18 mouse cellular contexts compared by ENCODE assay signal in genomic region chr15:91104934-91105333, GRCm38 (mm10). TPM values are rescaled to one million over a fixed set of nuclear protein-coding genes. Genes with fewer than 3 reads are reported as not detected.
DNase-seq lines count a peak whose midpoint lies in the region; ATAC-seq and TF ChIP-seq lines count a peak whose summit lies in the region.
"Had no signal": no experiment of that assay in that cellular context is flagged by ENCODE, and none has a peak within 500 bp of the region (broad histone marks: within the 10 kb centered on the region; RNA-seq: fewer than 3 reads in every experiment).

No protein-coding gene starts in this region.

- no peak for TF ChIP-seq POLR2A in brain, embryonic 14.5 days (IDR thresholded peaks at IDR 0.05; ENCODE audit: borderline replicate concordance, extremely low read depth, insufficient read depth, insufficient read length, poor library complexity, severe bottlenecking)

- no peaks in the 10 kb centered on the region for H3K27me3 ChIP-seq in hindbrain, embryonic 10.5 days (ENCODE audit: insufficient read depth, poor library complexity, severe bottlenecking)
- no peaks in the 10 kb centered on the region for H3K27me3 ChIP-seq in hindbrain, embryonic 13.5 days
- no peaks in the 10 kb centered on the region for H3K27me3 ChIP-seq in midbrain, embryonic 14.5 days (ENCODE audit: control insufficient read depth, insufficient read depth, low read length)
- H3K27me3 ChIP-seq in midbrain, embryonic 16.5 days (ENCODE audit: control insufficient read depth, insufficient read depth, low read depth, low read length), result no peaks in the 10 kb centered on the region
- H3K27me3 ChIP-seq: CH12.LX; heart, embryonic 15.5 days; liver, embryonic 13.5 days; Patski had no signal

- no peak for TF ChIP-seq CTCF in brain, embryonic 14.5 days (IDR thresholded peaks at IDR 0.05; ENCODE audit: borderline replicate concordance, extremely low read depth, insufficient read depth, insufficient read length)

- no peak overlapping the region for H3K4me3 ChIP-seq in hindbrain, embryonic 10.5 days
- H3K4me3 ChIP-seq in hindbrain, embryonic 13.5 days, result no peak overlapping the region
- H3K4me3 ChIP-seq in midbrain, embryonic 14.5 days (replicated peaks; ENCODE audit: low read depth, low read length), result no peak overlapping the region
- no peak overlapping the region for H3K4me3 ChIP-seq in midbrain, embryonic 16.5 days (ENCODE audit: low read depth, low read length)
- H3K4me3 ChIP-seq: heart, embryonic 15.5 days; liver, embryonic 13.5 days had no signal

- ATAC-seq in hindbrain, embryonic 13.5 days (ENCODE audit: low FRiP score), result no peak
- no peak for ATAC-seq in midbrain, embryonic 14.5 days (ENCODE audit: low FRiP score, low TSS enrichment)
- ATAC-seq in midbrain, embryonic 16.5 days, result no peak
- ATAC-seq: intestine, postnatal 0 days; Patski had no signal

- H3K36me3 ChIP-seq in hindbrain, embryonic 10.5 days, result no peaks in the 10 kb centered on the region
- no peaks in the 10 kb centered on the region for H3K36me3 ChIP-seq in hindbrain, embryonic 13.5 days
- H3K36me3 ChIP-seq in midbrain, embryonic 14.5 days (ENCODE audit: control insufficient read depth, insufficient read depth, low read length), result no peaks in the 10 kb centered on the region
- H3K36me3 ChIP-seq in midbrain, embryonic 16.5 days (ENCODE audit: control insufficient read depth, insufficient read depth, low read length), result no peaks in the 10 kb centered on the region
- H3K36me3 ChIP-seq: heart, embryonic 15.5 days; liver, embryonic 13.5 days had no signal

- no peak overlapping the region for H3K9ac ChIP-seq in hindbrain, embryonic 13.5 days
- no peak overlapping the region for H3K9ac ChIP-seq in midbrain, embryonic 14.5 days (replicated peaks; ENCODE audit: low read length)
- no peak overlapping the region for H3K9ac ChIP-seq in midbrain, embryonic 16.5 days (ENCODE audit: low read depth, low read length)
- H3K9ac ChIP-seq: heart, embryonic 15.5 days; liver, embryonic 13.5 days had no signal

- H3K9me3 ChIP-seq in hindbrain, embryonic 10.5 days, result 0 out of 2 replicates have a peak, but pooled peaks cover 4% of the 10 kb centered on the region
- H3K9me3 ChIP-seq in hindbrain, embryonic 13.5 days, result no peaks in the 10 kb centered on the region
- H3K9me3 ChIP-seq in midbrain, embryonic 14.5 days (ENCODE audit: control insufficient read depth, low read length), result no peaks in the 10 kb centered on the region
- 0 out of 2 replicates have a peak, but pooled peaks cover 2% of the 10 kb centered on the region for H3K9me3 ChIP-seq in midbrain, embryonic 16.5 days (replicated peaks; ENCODE audit: control insufficient read depth, low read length, poor library complexity, severe bottlenecking)
- H3K9me3 ChIP-seq: heart, embryonic 15.5 days; liver, embryonic 13.5 days had no signal

- no peak for DNase-seq in hindbrain, embryonic 10.5 days (ENCODE audit: low spot score)
- peak; percentile 52 for DNase-seq in midbrain, embryonic 14.5 days
- DNase-seq in brain, embryonic 14.5 days (ENCODE audit: low read depth), result peak; percentile 64
- DNase-seq in mesoderm, embryonic 11.5 days (ENCODE audit: low read depth, low spot score), result peak; percentile 36
- DNase-seq in cerebellum, postnatal 14 days, result no peak
- DNase-seq in cerebellum, adult 8-10 months, result no peak
- DNase-seq: adrenal gland, adult 8-10 months; kidney, postnatal 36 days; left cerebral cortex, postnatal 4 days; liver, embryonic 13.5 days; thymus, adult 2 months had no signal

- H3K4me1 ChIP-seq in hindbrain, embryonic 10.5 days (replicated peaks), result peaks cover 8% of the 10 kb centered on the region; the same call in 1 of the 2 replicates
- peaks cover 6% of the 10 kb centered on the region; the same call in 1 of the 2 replicates for H3K4me1 ChIP-seq in hindbrain, embryonic 13.5 days (replicated peaks)
- H3K4me1 ChIP-seq in midbrain, embryonic 14.5 days (ENCODE audit: control insufficient read depth, insufficient read depth, low read length), result no peaks in the 10 kb centered on the region
- no peaks in the 10 kb centered on the region for H3K4me1 ChIP-seq in midbrain, embryonic 16.5 days (ENCODE audit: control insufficient read depth, insufficient read depth, low read length)
- H3K4me1 ChIP-seq: liver, embryonic 13.5 days had no signal

- H3K4me2 ChIP-seq in hindbrain, embryonic 13.5 days, result no peak overlapping the region
- H3K4me2 ChIP-seq in midbrain, embryonic 14.5 days (ENCODE audit: low read length), result no peak overlapping the region
- no peak overlapping the region for H3K4me2 ChIP-seq in midbrain, embryonic 16.5 days (ENCODE audit: low read length)
- H3K4me2 ChIP-seq: heart, embryonic 15.5 days; liver, embryonic 13.5 days had no signal

- 0 out of 2 replicates have a peak overlapping the region, but pooled peaks have one; percentile 23 for H3K27ac ChIP-seq in hindbrain, embryonic 10.5 days
- H3K27ac ChIP-seq in hindbrain, embryonic 13.5 days, result no peak overlapping the region
- H3K27ac ChIP-seq in midbrain, embryonic 14.5 days (replicated peaks; ENCODE audit: low read depth, low read length), result no peak overlapping the region
- no peak overlapping the region for H3K27ac ChIP-seq in midbrain, embryonic 16.5 days (ENCODE audit: low read length)
- H3K27ac ChIP-seq: heart, embryonic 15.5 days; liver, embryonic 13.5 days; macrophage had no signal

- WGBS in hindbrain, embryonic 10.5 days, result 66% methylated on average over 3 of the region's 3 CpGs
- 40% methylated on average over 3 of the region's 3 CpGs for WGBS in hindbrain, embryonic 13.5 days
- 50% methylated on average over 3 of the region's 3 CpGs for WGBS in midbrain, embryonic 14.5 days
- 41% methylated on average over 3 of the region's 3 CpGs for WGBS in midbrain, embryonic 16.5 days

RNA-seq across cellular contexts. Expression of gene Kif21a, which starts 55.2 kb away (rescaled TPM):
- 26.2 and 28.6 TPM in 2 replicates for polyA plus RNA-seq in hindbrain, embryonic 10.5 days (2016; fragmentation: Nextera tagmentation; extraction: Ambion mirVana)
- polyA plus RNA-seq in hindbrain, embryonic 13.5 days (2015; fragmentation: Nextera tagmentation; extraction: Ambion mirVana), result 48.9 and 51.6 TPM in 2 replicates
- 63.4 and 72.2 TPM in 2 replicates for polyA plus RNA-seq in midbrain, embryonic 14.5 days (2014; fragmentation: Nextera tagmentation; extraction: Ambion mirVana)
- 44.7 and 54.7 TPM in 2 replicates for polyA plus RNA-seq in midbrain, embryonic 16.5 days (2015; fragmentation: Nextera tagmentation; extraction: Ambion mirVana)
- 66.8 and 80.0 TPM in 2 replicates for polyA plus RNA-seq in brain, embryonic 14.5 days (2012; rRNA removed)
- polyA plus RNA-seq: macrophage had no signal

Comparison
In these comparisons a context has a peak if more than half of its experiments do, and no peak if none do; other contexts are left out.
1. DNase-seq: peak in midbrain, embryonic 14.5 days (single experiment), brain, embryonic 14.5 days (single experiment) and mesoderm, embryonic 11.5 days (single experiment); none in hindbrain, embryonic 10.5 days (single experiment), cerebellum, postnatal 14 days (0 of 2) and cerebellum, adult 8-10 months (single experiment).